Mouse (Mus musculus) heart, embryonic 11.5 days (tissue): ENCODE measurements at regions not wholly inside any gene's neighbourhood (a gene's known extent, or its start where the extent isn't known, plus 50 kb on each side); places are given as distances from the start of the nearest gene placed in this dataset.
"Not testable (repeated sequence)": the region's sequence is repeated elsewhere in the genome, so short reads cannot be mapped to it uniquely, and the experiment has no call there.

Source experiments
- ATAC-seq: fragments of 200-750 bp; cut with Nextera tagmentation; replicated peaks from 2 replicates; pipeline ENCODE4 v1.8.0; 2017; ENCODE audit warnings: moderate library complexity; ENCODE audit not compliant: insufficient number of reproducible peaks, low FRiP score, low TSS enrichment
- H3K27ac ChIP-seq: fragments of 300-500 bp; sonication (generic); 2 replicates; pipeline ENCODE4 v1.5.1; 2014; ENCODE audit warnings: mild to moderate bottlenecking, low read depth, low read length
- H3K27me3 ChIP-seq: fragments of 300-500 bp; sonication (generic); 2 replicates; pipeline ENCODE4 v1.6.1; 2014; ENCODE audit warnings: mild to moderate bottlenecking, low read length, mixed read lengths; ENCODE audit not compliant: control insufficient read depth, insufficient read depth
- H3K36me3 ChIP-seq: fragments of 300-500 bp; sonication (generic); 2 replicates; pipeline ENCODE4 v1.6.1; 2014; ENCODE audit warnings: mild to moderate bottlenecking, low read length, moderate library complexity, mixed read lengths; ENCODE audit not compliant: control insufficient read depth, insufficient read depth
- H3K4me1 ChIP-seq: fragments of 300-500 bp; sonication (generic); 2 replicates; pipeline ENCODE4 v1.6.1; 2014; ENCODE audit warnings: low read length; ENCODE audit not compliant: control insufficient read depth, insufficient read depth
- H3K4me2 ChIP-seq: fragments of 300-500 bp; sonication (generic); 2 replicates; pipeline ENCODE4 v1.6.1; 2014; ENCODE audit warnings: mild to moderate bottlenecking, moderate library complexity
- H3K4me3 ChIP-seq: fragments of 300-500 bp; sonication (generic); 2 replicates; pipeline ENCODE4 v1.5.1; 2014; ENCODE audit warnings: low read depth, low read length
- H3K9ac ChIP-seq: fragments of 300-500 bp; sonication (generic); 2 replicates; pipeline ENCODE4 v1.6.1; 2014; ENCODE audit warnings: mild to moderate bottlenecking, low read depth, low read length, moderate library complexity
- H3K9me3 ChIP-seq: fragments of 300-500 bp; sonication (generic); replicated peaks from 2 replicates; pipeline ENCODE4 v1.6.1; 2016; ENCODE audit warnings: low read length; ENCODE audit not compliant: control insufficient read depth
- WGBS: fragments of 180-500 bp; shearing (Covaris S2); extraction: QIAGEN DNeasy Blood & Tissue Kit; methylation state at CpG from one replicate; pipeline ENCODE4 v1.1.7; 2014; ENCODE audit not compliant: insufficient replicate concordance; 5-methylcytosine and 5-hydroxymethylcytosine counted together

DNA sequence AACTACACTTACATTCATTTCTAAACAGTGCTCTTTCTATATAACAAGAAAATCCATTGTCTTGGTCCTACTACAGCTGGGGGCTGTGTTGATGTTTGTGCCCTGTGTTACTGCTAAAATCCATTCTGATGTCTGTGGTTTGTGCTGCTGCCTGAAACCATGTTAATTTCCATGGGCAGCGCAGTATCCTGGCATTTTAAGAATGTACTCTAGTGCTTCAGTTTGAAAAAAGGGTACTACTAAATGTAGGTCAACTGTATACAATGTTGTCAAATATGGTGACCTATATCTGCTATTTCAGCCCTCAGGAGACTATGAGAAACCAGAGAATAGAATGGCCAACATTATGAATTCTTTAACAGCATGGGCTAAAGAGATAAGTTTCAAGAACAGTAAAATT lies 1052.2 kb downstream of the Hace1 start:
- no peaks in the 10 kb centered on the region for H3K27me3 ChIP-seq
- no peak for ATAC-seq
- H3K4me3 ChIP-seq, result no peak overlapping the region
- H3K4me2 ChIP-seq, result no peak overlapping the region
- no peaks in the 10 kb centered on the region for H3K4me1 ChIP-seq
- H3K27ac ChIP-seq, result no peak overlapping the region
- H3K9me3 ChIP-seq, result no peaks in the 10 kb centered on the region
- WGBS, result 89% methylated on average over 1 of the region's 1 CpGs
- no peaks in the 10 kb centered on the region for H3K36me3 ChIP-seq
- H3K9ac ChIP-seq, result no peak overlapping the region

DNA sequence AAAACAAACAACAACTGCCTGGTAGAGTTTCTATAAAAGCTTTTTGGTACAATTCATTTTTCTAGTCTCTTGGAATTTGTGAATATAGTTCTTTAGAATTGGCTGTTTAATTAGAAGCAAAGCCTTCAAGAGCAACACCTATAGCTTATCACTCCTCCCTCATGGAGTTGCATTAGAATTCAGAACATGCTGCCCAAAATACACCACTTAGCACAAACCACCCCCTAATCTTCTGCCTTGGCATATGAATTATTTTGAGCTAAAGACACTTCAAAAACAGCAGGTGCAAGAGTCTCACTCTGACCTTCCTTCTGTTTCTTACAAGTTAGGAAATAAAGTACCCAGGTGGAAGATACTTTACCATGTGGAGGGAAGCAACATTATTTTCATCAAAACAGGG lies 1085.4 kb downstream of the Hace1 start:
- Histone ChIP-seq H3K27me3 (no peaks in the 10 kb centered on the region), H3K36me3 (no peaks in the 10 kb centered on the region), H3K27ac (no peak overlapping the region), H3K9me3 (no peaks in the 10 kb centered on the region), H3K4me2 (no peak overlapping the region), H3K4me3 (no peak overlapping the region), H3K4me1 (no peaks in the 10 kb centered on the region), H3K9ac (no peak overlapping the region)
- no peak for ATAC-seq

DNA sequence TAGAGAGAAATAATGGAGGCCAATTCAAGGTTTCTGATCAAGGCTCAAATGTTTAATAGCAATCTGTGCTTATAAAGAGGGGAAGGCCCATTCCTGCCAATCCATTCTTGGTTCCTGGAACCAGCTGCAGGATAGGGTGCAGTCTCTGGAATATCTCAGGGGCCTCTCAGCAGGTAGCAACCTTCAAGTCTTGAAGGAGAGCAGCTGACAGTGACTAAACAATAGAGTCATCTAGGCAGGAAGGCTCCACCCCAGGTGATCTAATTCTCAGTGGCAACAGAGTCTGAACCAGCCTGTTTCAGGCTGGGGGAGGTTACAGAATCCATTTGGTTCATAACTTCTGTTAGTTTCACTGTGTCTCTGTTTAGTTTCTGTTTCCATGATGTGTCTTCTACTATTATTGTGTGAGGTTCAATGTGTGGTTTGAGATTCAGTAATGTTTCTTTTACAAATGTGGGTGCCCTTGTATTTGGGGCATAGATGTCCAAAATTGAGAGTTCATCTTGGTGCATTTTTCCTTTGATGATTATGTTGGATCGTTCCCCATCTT lies 1112.3 kb downstream of the Hace1 start:
- H3K4me2 ChIP-seq, ATAC-seq, H3K9me3 ChIP-seq, H3K36me3 ChIP-seq, H3K4me1 ChIP-seq, H3K27me3 ChIP-seq, H3K27ac ChIP-seq, H3K9ac ChIP-seq, H3K4me3 ChIP-seq: not testable (repeated sequence)
- 90% methylated on average over 1 of the region's 1 CpGs for WGBS

DNA sequence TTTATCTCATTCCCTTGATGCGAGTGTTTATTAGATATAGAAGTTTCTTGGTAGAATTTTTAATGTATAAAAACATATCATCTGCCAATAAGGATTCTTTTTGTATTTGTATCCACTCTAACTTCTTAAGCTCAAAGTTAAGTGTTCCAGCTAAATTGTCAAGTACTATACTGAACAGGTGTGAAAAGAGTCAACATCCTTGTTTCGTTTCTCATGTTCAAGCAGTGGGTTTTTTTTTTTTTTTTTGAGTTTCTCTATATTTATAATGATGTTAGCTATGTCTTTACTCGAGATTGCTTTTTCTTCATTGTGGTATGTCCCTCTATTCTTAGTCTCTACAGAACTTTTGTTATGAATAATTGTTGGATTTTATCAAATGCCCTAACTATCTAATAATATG lies 1115.0 kb downstream of the Hace1 start:
- Histone ChIP-seq H3K9ac (no peak overlapping the region), H3K4me2 (no peak overlapping the region), H3K36me3 (no peaks in the 10 kb centered on the region), H3K27me3 (no peaks in the 10 kb centered on the region), H3K4me3 (no peak overlapping the region), H3K27ac (no peak overlapping the region), H3K4me1 (no peaks in the 10 kb centered on the region), H3K9me3 (no peaks in the 10 kb centered on the region)
- ATAC-seq, result no peak
- 82% methylated on average over 3 of the region's 3 CpGs for WGBS

DNA sequence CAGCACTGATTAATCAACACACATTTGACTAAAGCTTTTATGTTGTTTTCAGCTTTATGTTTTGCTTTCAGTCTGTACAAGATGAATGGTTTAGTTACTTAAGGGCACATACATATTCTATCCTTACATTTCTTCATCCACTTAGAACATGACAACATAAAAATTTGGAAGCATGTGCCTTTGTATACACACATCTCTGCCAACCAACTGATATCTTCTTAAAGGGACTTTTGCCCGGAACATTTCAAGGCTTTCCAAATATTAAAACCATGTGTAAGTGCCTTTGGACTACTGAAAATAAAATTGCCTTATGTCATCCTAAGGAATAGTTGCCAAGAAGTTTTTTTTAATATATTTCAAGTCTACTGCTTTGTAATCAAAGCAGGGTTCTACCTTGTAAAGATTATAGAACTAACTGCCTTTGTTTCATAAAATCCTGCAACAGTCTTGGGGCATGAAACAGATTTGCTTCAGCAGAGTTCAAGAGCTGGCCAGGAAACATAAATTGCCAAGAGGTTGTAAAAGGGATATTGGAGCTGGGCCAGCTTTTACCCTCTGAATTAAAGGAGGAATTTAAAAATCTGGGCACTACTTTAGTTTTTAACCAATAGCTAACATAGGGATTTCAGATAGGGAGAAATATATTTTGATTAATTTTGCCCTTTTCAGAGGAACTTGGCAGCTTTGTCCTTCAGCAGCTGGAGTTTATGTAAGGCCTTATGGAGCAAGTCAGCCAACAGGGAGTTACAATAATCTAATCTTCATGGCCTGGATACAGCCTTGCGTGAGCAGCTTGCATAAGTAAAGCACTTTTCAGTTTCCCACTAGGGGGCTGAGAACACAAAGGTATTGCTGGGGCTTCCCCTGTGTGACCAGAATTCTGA lies 1120.0 kb downstream of the Hace1 start:
- H3K4me3 ChIP-seq, result no peak overlapping the region
- no peaks in the 10 kb centered on the region for H3K4me1 ChIP-seq
- ATAC-seq, result no peak
- H3K4me2 ChIP-seq, result no peak overlapping the region
- H3K27ac ChIP-seq, result no peak overlapping the region
- H3K9ac ChIP-seq, result no peak overlapping the region
- H3K36me3 ChIP-seq, result no peaks in the 10 kb centered on the region
- no peaks in the 10 kb centered on the region for H3K9me3 ChIP-seq
- WGBS, result 50% methylated on average over 2 of the region's 2 CpGs
- H3K27me3 ChIP-seq, result no peaks in the 10 kb centered on the region

DNA sequence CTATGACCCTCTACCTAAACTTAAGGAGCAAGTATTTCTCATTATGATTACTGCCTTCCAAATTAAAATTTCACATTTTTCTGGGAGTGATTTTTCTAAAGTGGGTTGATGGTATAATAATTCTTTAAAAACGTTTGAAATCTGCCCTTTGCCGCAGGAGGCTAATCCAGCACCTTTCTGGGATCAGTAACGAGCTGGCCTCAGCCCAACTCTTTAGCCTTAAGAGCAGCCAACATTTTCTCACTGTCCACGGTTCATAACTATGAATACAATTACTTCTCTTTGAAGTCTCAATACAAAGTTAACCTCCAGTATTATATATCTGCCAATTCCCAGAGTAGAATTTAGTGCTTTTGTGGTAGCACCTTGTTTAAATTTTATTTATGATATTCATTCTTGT lies 1123.6 kb downstream of the Hace1 start:
- no peak overlapping the region for H3K9ac ChIP-seq
- no peaks in the 10 kb centered on the region for H3K36me3 ChIP-seq
- H3K4me3 ChIP-seq, result no peak overlapping the region
- no peaks in the 10 kb centered on the region for H3K4me1 ChIP-seq
- H3K27ac ChIP-seq, result no peak overlapping the region
- no peaks in the 10 kb centered on the region for H3K9me3 ChIP-seq
- no peak overlapping the region for H3K4me2 ChIP-seq
- ATAC-seq, result no peak
- no peaks in the 10 kb centered on the region for H3K27me3 ChIP-seq
- WGBS, result 60% methylated on average over 4 of the region's 4 CpGs

DNA sequence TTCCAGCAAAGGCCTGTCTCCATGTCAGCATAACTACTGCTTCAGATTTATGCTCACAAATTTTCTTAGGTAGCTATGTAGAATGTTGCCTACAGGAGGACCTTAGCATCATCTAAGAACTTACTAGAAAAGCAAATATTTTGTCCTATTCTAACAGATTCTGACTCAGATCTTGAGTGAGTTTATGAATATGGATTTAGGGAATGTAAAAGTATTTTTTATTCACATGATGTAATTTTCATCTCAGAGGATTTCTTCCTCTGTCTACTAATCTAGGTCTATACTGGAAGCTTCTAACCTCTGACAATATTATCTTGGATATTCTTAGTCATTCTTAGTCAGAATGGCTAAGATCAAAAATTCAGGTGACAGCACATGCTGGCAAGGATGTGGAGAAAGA lies 1130.4 kb downstream of the Hace1 start:
- H3K9ac ChIP-seq, H3K4me2 ChIP-seq, H3K4me3 ChIP-seq, H3K4me1 ChIP-seq, H3K27me3 ChIP-seq, H3K9me3 ChIP-seq, ATAC-seq, H3K36me3 ChIP-seq, H3K27ac ChIP-seq: not testable (repeated sequence)

DNA sequence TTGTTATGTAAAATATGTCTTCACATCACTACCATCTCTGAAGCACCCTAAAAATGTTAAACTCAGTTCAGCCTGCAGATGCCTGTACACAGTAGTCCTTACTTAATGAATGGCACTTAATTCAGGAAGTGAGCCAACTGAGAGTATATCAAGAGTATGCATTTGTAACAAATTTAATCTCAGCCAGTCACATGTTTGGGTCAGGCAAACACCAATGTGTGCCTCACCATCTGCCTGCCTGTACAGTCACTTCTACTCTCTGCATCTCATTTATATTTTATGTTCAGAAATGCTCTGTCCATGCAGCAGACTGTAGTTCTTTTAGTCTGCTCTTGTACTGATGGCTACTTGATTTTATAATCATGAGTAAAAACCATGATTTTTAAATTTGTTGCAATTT lies 1135.1 kb downstream of the Hace1 start:
- H3K27ac ChIP-seq, result no peak overlapping the region
- H3K27me3 ChIP-seq, result no peaks in the 10 kb centered on the region
- H3K4me3 ChIP-seq, result no peak overlapping the region
- H3K9ac ChIP-seq, result no peak overlapping the region
- ATAC-seq, result no peak
- no peaks in the 10 kb centered on the region for H3K9me3 ChIP-seq
- no peak overlapping the region for H3K4me2 ChIP-seq
- no peaks in the 10 kb centered on the region for H3K4me1 ChIP-seq
- H3K36me3 ChIP-seq, result no peaks in the 10 kb centered on the region

DNA sequence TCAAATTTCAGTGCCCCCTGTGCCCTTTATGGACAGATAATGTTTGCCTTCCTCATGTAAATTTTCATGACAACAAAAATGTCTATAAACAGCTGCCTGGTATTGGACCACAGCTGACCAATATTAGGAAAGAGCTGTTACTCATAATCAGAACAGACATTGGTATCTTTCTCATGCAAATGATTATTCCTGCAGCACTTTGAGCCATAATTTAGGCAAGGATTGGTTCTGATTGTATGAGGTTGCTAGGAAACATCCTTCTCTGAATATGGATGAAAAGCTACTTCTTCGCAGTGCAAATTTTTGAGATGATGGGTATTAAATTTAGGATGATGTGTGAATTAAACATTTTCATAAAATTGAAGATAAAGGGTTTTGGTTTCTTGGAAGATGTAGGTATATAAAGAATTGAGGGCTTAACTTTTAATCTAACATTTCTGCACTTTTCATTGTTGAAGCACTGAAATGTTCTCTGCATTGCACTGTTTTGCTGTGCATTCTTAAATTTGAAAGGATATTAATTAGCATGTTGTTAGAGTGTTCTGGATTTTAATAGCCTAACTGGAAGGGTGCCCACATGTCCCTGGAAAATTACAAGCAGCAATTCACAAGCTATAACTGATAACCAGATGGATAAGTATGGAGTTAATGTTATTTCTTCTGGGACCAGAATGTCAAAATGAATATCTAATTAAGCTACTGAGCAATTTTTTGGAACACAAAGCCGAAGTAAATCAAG lies 1140.9 kb downstream of the Hace1 start:
- Histone ChIP-seq H3K4me1 (no peaks in the 10 kb centered on the region), H3K36me3 (no peaks in the 10 kb centered on the region), H3K27ac (no peak overlapping the region), H3K4me2 (no peak overlapping the region), H3K27me3 (no peaks in the 10 kb centered on the region), H3K4me3 (no peak overlapping the region), H3K9me3 (no peaks in the 10 kb centered on the region), H3K9ac (no peak overlapping the region)
- no peak for ATAC-seq
- 75% methylated on average over 2 of the region's 2 CpGs for WGBS
